Comparison of ENCODE assay signal across 10 mouse cellular contexts in genomic region chr10:80170052-80170451, GRCm38 (mm10). TPM values are rescaled to one million over a fixed set of nuclear protein-coding genes. Genes with fewer than 3 reads are reported as not detected.
DNase-seq lines count a peak whose midpoint lies in the region; ATAC-seq and TF ChIP-seq lines count a peak whose summit lies in the region.
"Had no signal": no experiment of that assay in that cellular context is flagged by ENCODE, and none has a peak within 500 bp of the region (broad histone marks: within the 10 kb centered on the region; RNA-seq: fewer than 3 reads in every experiment).

No protein-coding gene starts in this region.

- H3K27me3 ChIP-seq in intestine, embryonic 16.5 days (replicated peaks; ENCODE audit: control insufficient read depth, insufficient read depth, low read length): no peaks in the 10 kb centered on the region
- H3K27me3 ChIP-seq in intestine, embryonic 15.5 days (replicated peaks): no peaks in the 10 kb centered on the region
- no peaks in the 10 kb centered on the region for H3K27me3 ChIP-seq in stomach, embryonic 15.5 days (replicated peaks)
- H3K27me3 ChIP-seq in stomach, postnatal 0 days (ENCODE audit: control insufficient read depth, insufficient read depth, low read length): no peaks in the 10 kb centered on the region
- H3K27me3 ChIP-seq: heart, embryonic 13.5 days; lung, embryonic 15.5 days had no signal

- H3K4me1 ChIP-seq in intestine, embryonic 16.5 days (ENCODE audit: control insufficient read depth, insufficient read depth, low read length): peaks cover 41% of the 10 kb centered on the region
- H3K4me1 ChIP-seq in intestine, embryonic 15.5 days (replicated peaks): peaks cover 46% of the 10 kb centered on the region
- H3K4me1 ChIP-seq in stomach, embryonic 15.5 days: peaks cover 55% of the 10 kb centered on the region
- 0 out of 2 replicates have a peak, but pooled peaks cover 7% of the 10 kb centered on the region for H3K4me1 ChIP-seq in stomach, postnatal 0 days (replicated peaks; ENCODE audit: control insufficient read depth, insufficient read depth)

- DNase-seq in cerebellum, adult 11-12 months: peak; percentile 66
- DNase-seq in cerebellum, adult 8-10 months: no peak
- DNase-seq in stomach, postnatal 0 days (ENCODE audit: low spot score): no peak
- DNase-seq in T-cell, adult 2 months (ENCODE audit: low spot score): no peak
- no peak for DNase-seq in yolk sac, embryonic 10.5 days (ENCODE audit: low spot score)

- no peak overlapping the region for H3K4me2 ChIP-seq in intestine, embryonic 16.5 days (ENCODE audit: low read depth, low read length)
- no peak overlapping the region for H3K4me2 ChIP-seq in intestine, embryonic 15.5 days (replicated peaks)
- peak overlapping the region; percentile 10; the same call in 1 of the 2 replicates for H3K4me2 ChIP-seq in stomach, embryonic 15.5 days
- H3K4me2 ChIP-seq in stomach, postnatal 0 days (replicated peaks; ENCODE audit: low read depth): no peak overlapping the region

- no peak for TF ChIP-seq CTCF in stomach, postnatal 0 days (IDR thresholded peaks at IDR 0.05; ENCODE audit: low read depth)

- peaks cover 20% of the 10 kb centered on the region for H3K36me3 ChIP-seq in intestine, embryonic 16.5 days (ENCODE audit: control insufficient read depth, insufficient read depth, low read length)
- H3K36me3 ChIP-seq in intestine, embryonic 15.5 days: peaks cover 22% of the 10 kb centered on the region
- peaks cover 27% of the 10 kb centered on the region for H3K36me3 ChIP-seq in stomach, embryonic 15.5 days
- peaks cover 24% of the 10 kb centered on the region for H3K36me3 ChIP-seq in stomach, postnatal 0 days (ENCODE audit: control insufficient read depth, insufficient read depth, low read length)

- no peak for ATAC-seq in intestine, embryonic 16.5 days
- ATAC-seq in intestine, embryonic 15.5 days: no peak
- ATAC-seq in stomach, embryonic 15.5 days (ENCODE audit: insufficient read depth, low FRiP score, low read depth): no peak
- ATAC-seq in stomach, postnatal 0 days (ENCODE audit: low FRiP score, low TSS enrichment): no peak

- no peak overlapping the region for H3K4me3 ChIP-seq in intestine, embryonic 16.5 days (ENCODE audit: low read length)
- H3K4me3 ChIP-seq in intestine, embryonic 15.5 days (replicated peaks): no peak overlapping the region
- no peak overlapping the region for H3K4me3 ChIP-seq in stomach, embryonic 15.5 days (replicated peaks)
- H3K4me3 ChIP-seq in stomach, postnatal 0 days (ENCODE audit: low read depth, low read length): no peak overlapping the region

- WGBS in intestine, embryonic 16.5 days: 94% methylated on average over 16 of the region's 16 CpGs
- WGBS in intestine, embryonic 15.5 days: 97% methylated on average over 16 of the region's 16 CpGs
- WGBS in stomach, embryonic 15.5 days: 94% methylated on average over 16 of the region's 16 CpGs
- 96% methylated on average over 16 of the region's 16 CpGs for WGBS in stomach, postnatal 0 days

- H3K9me3 ChIP-seq in intestine, embryonic 16.5 days (ENCODE audit: control insufficient read depth, low read length): no peaks in the 10 kb centered on the region
- H3K9me3 ChIP-seq in intestine, embryonic 15.5 days: no peaks in the 10 kb centered on the region
- H3K9me3 ChIP-seq in stomach, embryonic 15.5 days: no peaks in the 10 kb centered on the region
- no peaks in the 10 kb centered on the region for H3K9me3 ChIP-seq in stomach, postnatal 0 days (ENCODE audit: control insufficient read depth, low read length)
- H3K9me3 ChIP-seq: heart, embryonic 13.5 days; lung, embryonic 15.5 days had no signal

- peak overlapping the region; percentile 24; the same call in 1 of the 2 replicates for H3K9ac ChIP-seq in intestine, embryonic 16.5 days (ENCODE audit: low read depth, low read length)
- no peak overlapping the region for H3K9ac ChIP-seq in intestine, embryonic 15.5 days
- peak overlapping the region; percentile 16; the same call in 1 of the 2 replicates for H3K9ac ChIP-seq in stomach, embryonic 15.5 days
- H3K9ac ChIP-seq in stomach, postnatal 0 days (ENCODE audit: low read length): no peak overlapping the region
- H3K9ac ChIP-seq: lung, embryonic 15.5 days had no signal

- no peak for TF ChIP-seq EP300 in stomach, postnatal 0 days (optimal IDR thresholded peaks at IDR 0.05)

- no peak overlapping the region for H3K27ac ChIP-seq in intestine, embryonic 16.5 days (ENCODE audit: low read length)
- no peak overlapping the region for H3K27ac ChIP-seq in intestine, embryonic 15.5 days
- no peak overlapping the region for H3K27ac ChIP-seq in stomach, embryonic 15.5 days
- no peak overlapping the region; the same call in 1 of the 2 replicates for H3K27ac ChIP-seq in stomach, postnatal 0 days (replicated peaks)
- H3K27ac ChIP-seq: heart, embryonic 13.5 days; lung, embryonic 15.5 days had no signal

RNA-seq across cellular contexts. Expression of gene 1600002K03Rik, which starts 2.7 kb away (rescaled TPM):
- 23.6 TPM in 2 replicates for polyA plus RNA-seq in intestine, embryonic 16.5 days (2015; fragmentation: Nextera tagmentation; extraction: Ambion mirVana)
- polyA plus RNA-seq in intestine, embryonic 15.5 days (2015; fragmentation: Nextera tagmentation; extraction: Ambion mirVana): 22.9 and 25.1 TPM in 2 replicates
- 17.5 and 19.7 TPM in 2 replicates for polyA plus RNA-seq in stomach, embryonic 15.5 days (2015; fragmentation: Nextera tagmentation; extraction: Ambion mirVana)
- polyA plus RNA-seq in stomach, postnatal 0 days (2015; fragmentation: Nextera tagmentation; extraction: Ambion mirVana): 13.9 and 14.1 TPM in 2 replicates

RNA-seq across cellular contexts. Expression of gene Cirbp, which starts 4.3 kb away (rescaled TPM):
- 53.2 and 62.6 TPM in 2 replicates for polyA plus RNA-seq in intestine, embryonic 16.5 days (2015; fragmentation: Nextera tagmentation; extraction: Ambion mirVana)
- polyA plus RNA-seq in intestine, embryonic 15.5 days (2015; fragmentation: Nextera tagmentation; extraction: Ambion mirVana): 69.4 and 83.9 TPM in 2 replicates
- 90.3 and 103 TPM in 2 replicates for polyA plus RNA-seq in stomach, embryonic 15.5 days (2015; fragmentation: Nextera tagmentation; extraction: Ambion mirVana)
- polyA plus RNA-seq in stomach, postnatal 0 days (2015; fragmentation: Nextera tagmentation; extraction: Ambion mirVana): 237 and 244 TPM in 2 replicates

RNA-seq across cellular contexts. Expression of gene Efna2, which starts 9.2 kb away (rescaled TPM):
- polyA plus RNA-seq in intestine, embryonic 16.5 days (2015; fragmentation: Nextera tagmentation; extraction: Ambion mirVana): 7.4 and 8.1 TPM in 2 replicates
- 13.6 and 15.0 TPM in 2 replicates for polyA plus RNA-seq in intestine, embryonic 15.5 days (2015; fragmentation: Nextera tagmentation; extraction: Ambion mirVana)
- 15.7 TPM in 2 replicates for polyA plus RNA-seq in stomach, embryonic 15.5 days (2015; fragmentation: Nextera tagmentation; extraction: Ambion mirVana)
- 6.5 and 7.2 TPM in 2 replicates for polyA plus RNA-seq in stomach, postnatal 0 days (2015; fragmentation: Nextera tagmentation; extraction: Ambion mirVana)

RNA-seq across cellular contexts. Expression of gene Midn, which starts 22.0 kb away (rescaled TPM):
- 8.8 and 10.3 TPM in 2 replicates for polyA plus RNA-seq in intestine, embryonic 16.5 days (2015; fragmentation: Nextera tagmentation; extraction: Ambion mirVana)
- polyA plus RNA-seq in intestine, embryonic 15.5 days (2015; fragmentation: Nextera tagmentation; extraction: Ambion mirVana): 14.1 and 16.1 TPM in 2 replicates
- polyA plus RNA-seq in stomach, embryonic 15.5 days (2015; fragmentation: Nextera tagmentation; extraction: Ambion mirVana): 16.0 and 19.8 TPM in 2 replicates
- 8.5 and 9.6 TPM in 2 replicates for polyA plus RNA-seq in stomach, postnatal 0 days (2015; fragmentation: Nextera tagmentation; extraction: Ambion mirVana)

RNA-seq across cellular contexts. Expression of gene Cbarp, which starts 29.4 kb away (rescaled TPM):
- 5.1 TPM in 2 replicates for polyA plus RNA-seq in intestine, embryonic 16.5 days (2015; fragmentation: Nextera tagmentation; extraction: Ambion mirVana)
- 4.8 and 5.1 TPM in 2 replicates for polyA plus RNA-seq in intestine, embryonic 15.5 days (2015; fragmentation: Nextera tagmentation; extraction: Ambion mirVana)
- 5.1 and 6.7 TPM in 2 replicates for polyA plus RNA-seq in stomach, embryonic 15.5 days (2015; fragmentation: Nextera tagmentation; extraction: Ambion mirVana)
- polyA plus RNA-seq in stomach, postnatal 0 days (2015; fragmentation: Nextera tagmentation; extraction: Ambion mirVana): 4.2 and 4.3 TPM in 2 replicates

Comparison
In these comparisons a context has a peak if more than half of its experiments do, and no peak if none do; other contexts are left out.
1. H3K9ac ChIP-seq: peak in intestine, embryonic 16.5 days (single experiment) and stomach, embryonic 15.5 days (single experiment); none in intestine, embryonic 15.5 days (single experiment) and stomach, postnatal 0 days (single experiment).